Mouse (Mus musculus) effector memory CD4-positive, alpha-beta T cell, adult 7 months (primary cell): ENCODE results near the gene Dennd4b. TPM values are rescaled to one million over a fixed set of nuclear protein-coding genes. Genes with fewer than 3 reads are reported as not detected.

Source experiments
- polyA plus RNA-seq: library from polyadenylated mRNA; unstranded; fragments of 100-300 nt; shearing (Covaris generic); gene quantifications from one replicate; pipeline ENCODE4 v1.2.1, GENCODE M21; 2017

Gene Dennd4b
- 29.0 TPM for polyA plus RNA-seq

DNA sequence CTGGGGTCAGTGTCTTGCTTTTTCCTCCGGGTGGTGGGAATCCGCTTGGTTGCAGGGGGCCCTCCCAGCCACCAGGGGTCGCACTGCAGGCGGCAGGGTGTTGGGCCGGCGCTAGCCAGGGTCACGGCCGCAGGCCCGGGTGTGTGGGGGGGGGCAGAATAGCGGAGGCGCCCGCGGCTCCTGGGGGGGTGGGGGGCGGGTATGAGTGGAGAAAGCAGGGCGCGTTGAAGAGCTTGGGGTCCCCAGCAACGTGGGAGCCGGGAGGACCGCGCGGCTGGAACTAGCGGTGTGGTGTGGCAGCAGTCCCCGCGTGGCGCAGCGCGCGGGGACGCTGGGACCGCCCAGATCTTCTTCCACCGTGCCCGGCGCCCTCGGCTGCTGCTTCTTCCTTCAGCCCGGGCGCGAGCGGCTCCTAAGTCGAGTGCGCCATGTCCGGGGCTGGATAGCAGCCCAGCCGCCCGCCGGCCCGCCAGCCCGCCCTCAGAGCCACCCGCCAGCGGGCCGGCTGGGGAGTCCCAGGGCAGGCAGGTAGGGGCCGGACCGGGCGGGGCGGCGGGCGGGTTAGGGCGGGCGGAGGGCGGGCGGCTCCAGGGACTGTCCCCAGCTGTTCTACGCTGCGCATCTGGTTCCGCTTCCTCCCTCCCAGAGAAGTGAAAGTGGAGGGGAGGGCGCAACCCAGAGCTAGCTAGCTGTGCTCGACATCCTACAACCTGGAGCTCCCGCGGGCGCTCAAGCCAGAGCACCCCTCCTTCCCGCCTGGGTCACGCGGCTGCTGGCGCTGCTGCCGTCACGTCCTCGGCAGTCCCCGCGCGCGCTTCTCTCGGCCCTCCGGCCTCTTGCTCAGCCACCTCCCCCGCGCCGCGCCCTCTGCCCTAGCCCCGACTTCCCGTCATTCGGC lies at the start of gene Dennd4b:
Gene Dennd4b, plus strand, starts transcription at position 152 of the 898 bp plus-strand sequence.

DNA sequence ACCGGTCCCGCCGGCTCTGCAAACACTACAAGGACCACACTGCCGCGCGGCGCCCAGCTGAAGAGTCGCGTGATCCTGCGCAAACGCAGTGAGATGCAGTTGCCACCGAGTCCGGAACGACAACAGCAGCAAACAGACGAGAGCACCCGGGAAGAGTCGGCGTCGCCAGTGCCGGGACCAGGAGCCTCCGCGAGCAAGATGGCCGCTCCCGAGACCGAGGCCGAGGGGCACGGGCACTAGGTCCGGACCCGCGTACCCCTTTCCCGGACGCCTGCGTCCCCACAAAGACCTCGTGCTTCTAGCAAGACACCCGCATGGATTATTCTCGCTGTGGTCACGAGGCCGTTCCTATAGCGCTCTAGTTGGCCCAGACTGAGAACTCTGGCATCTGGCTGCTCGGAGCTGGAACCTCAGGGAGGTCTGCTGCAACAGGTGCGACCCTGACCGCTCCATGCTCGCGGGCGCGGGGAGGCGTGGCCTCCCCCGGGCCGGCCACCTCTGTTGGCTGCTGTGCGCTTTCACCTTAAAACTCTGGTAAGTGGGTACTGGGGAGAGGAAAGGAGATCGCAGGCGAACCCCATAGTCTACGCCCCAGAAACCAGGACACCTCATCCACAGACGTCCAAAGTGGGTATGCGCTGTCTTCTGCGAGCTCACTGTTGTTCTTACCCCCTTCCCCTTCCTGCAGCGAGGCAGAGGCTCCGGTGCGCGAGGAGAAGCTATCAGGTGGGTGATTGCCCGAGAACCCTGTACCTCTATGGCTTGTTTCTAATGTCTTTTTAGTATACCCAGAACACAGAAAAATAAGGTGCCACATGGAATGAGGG lies 33.3 kb upstream of the Dennd4b start, which contains the start of gene Jtb:
Gene Jtb, plus strand, starts transcription at position 91 of the 827 bp plus-strand sequence.

DNA sequence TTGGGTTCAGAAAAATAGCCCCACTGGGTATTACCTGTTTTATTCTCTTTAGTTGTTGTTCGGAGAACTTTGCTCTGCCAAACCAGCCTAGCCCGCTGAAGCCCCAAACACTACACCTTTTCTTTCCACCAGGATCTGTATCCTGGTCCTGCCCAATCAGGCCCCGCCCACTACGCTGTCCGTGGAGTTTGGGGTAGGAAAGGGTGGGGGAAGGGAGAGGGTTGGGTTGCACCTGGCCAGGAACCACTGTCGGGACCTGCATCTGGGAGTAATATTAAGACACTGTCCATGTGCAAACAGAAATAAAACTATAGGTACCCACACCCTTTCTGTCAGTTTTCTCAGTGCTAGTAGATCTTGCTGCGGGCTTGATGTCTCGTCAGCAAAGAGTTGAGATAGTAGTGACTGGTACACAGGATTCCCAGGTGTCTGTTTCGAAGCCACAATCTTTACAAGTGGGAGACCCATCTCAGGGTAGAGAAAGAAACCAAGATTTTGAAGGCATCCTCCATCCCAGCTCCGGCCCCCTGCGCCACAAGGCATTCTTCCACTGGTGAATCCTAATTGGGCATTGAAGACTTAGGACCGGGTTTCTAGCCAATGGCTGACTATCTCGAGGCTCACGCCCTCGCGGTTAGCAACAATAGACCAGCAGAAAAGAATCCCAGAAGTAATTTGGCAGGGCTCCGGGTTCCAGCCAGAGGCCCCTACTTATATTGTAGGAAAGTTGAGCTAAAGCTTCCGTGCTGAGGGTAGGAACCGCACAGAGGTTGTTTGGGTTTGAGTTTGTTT lies 21.8 kb upstream of the Dennd4b start, which contains the start of gene Creb3l4:
Gene Creb3l4, minus strand, starts transcription at position 529 of the 792 bp plus-strand sequence.

DNA sequence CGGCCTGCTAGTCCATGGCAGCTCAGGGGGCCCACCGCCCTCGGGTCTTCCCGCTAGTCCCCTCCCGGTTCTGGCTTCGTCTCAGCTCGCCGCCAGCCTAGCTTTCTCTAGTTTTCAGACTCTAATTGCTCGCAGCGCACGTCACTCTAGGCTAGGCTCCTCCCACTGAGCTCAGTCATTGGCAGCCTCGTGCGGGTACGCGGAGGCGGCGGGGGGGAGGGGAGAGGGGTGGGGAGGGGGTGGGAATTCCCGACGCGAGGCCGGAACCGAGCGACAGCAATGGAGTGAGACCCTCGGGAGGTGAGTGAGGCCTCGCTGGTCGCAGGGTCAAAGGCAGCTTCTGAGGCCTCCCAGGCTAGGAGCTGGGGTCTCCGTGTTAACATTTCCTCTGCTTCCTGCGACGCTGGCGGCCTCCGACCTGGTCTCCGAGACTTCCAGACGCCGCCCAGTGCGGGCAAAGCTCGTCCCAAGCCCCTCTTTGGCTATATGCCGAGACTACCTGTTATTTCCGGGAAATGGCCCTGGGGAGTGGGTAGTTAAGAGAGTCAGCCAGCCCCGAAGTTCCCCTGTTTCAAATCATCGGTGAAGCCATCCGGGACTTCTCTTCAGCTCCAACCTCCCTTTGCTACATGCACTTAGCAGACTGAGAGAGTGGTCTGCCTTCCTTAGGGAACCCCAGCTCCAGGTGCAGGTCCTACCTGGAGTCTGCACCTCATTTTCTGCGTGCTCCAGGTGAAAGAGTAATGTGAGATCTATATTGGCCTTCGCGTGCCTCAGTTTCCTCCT lies 16.8 kb upstream of the Dennd4b start, which contains the start of gene Slc39a1:
Gene Slc39a1, plus strand, starts transcription at position 213 of the 786 bp plus-strand sequence.

DNA sequence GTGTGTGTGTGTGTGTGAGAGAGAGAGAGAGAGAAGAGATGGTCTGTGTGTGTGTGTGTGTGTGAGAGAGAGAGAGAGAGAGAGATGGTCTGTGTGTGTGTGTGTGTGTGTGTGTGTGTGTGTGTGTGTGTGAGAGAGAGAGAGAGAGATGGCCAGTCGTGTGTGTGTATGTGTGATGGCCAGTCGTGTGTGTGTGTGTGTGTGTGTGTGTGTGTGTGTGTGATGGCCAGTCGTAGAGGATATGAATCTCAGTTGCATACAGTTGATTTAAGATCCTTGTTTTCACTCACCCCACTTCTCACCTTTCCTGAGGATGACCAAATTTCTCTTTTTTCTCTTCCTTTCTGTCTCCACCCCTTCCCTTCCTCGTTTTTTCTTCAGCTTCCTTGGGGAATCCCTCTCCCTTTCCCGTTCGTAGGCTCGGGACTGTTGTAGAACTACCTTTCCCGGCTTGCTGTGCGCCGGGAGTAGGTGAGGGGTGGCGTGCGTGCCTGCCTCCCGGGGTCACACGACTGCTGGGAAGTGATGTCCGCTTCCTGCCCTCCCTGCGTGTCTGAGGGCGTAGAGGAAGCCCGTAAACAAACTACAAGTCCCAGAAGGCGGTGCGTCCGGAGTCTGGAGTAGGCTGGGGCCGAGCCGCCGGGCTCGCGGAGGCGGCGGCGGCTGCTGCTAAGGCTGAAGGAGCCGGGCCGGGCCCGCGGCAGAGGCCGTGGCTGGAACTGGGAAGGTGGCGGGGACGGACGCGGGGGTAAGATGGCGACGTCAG lies 11.1 kb upstream of the Dennd4b start, which contains the start of gene Crtc2:
Gene Crtc2, plus strand, starts transcription at position 511 of the 766 bp plus-strand sequence.

DNA sequence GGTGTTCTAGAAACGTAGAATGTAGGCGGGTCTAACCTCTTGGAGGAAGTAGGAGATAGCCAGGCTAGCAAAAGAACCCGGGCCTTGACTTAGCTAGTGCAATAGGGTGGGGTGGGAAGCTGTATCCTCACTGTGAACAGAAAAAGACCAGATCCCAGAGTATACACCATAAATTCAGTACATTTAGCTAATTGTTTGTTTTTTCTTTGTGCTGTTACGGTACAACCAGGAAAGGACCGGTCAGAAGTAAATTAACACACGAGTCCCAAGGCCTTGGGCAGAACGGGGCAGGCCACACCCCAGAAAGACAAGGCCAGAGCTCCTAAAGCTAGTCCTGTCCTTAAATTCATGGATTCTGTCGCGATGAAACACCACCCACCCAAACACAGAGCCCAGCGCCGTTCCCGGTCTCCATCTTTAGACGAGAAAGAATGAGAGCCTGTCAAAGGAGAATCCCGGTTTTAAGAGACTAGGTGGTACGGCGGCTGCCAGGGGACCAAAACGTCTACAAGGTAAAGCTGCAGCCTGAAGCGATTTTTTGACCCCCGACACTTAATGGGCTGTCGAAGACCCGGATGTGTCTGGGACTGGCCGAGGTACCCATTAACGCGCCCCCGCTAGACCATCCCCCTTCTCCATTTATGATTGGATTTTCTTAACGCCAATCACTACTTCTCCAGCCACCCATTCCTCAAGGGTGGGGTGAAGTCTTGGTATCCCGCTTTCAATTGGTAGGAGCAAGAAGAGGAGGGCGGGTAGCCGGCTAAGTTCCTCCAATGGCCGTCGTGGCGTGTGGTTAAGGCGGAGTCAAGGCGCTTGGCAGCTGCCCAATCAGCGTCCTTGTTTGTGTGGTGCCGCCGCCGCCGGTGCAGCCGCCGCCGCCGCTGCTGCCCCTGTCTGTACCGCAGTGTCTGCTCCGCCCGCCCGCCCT lies 27.6 kb downstream of the Dennd4b start, which contains the start of gene Gatad2b:
Gene Gatad2b, plus strand, starts transcription at position 834 of the 931 bp plus-strand sequence.

Other genes with a start within 250 kb of the Dennd4b start
- gene 4933434E20Rik, start 213.5 kb upstream of the Dennd4b start, polyA plus RNA-seq: 108 TPM
- 177 TPM for gene Ubap2l, start 212.6 kb upstream of the Dennd4b start, polyA plus RNA-seq
- gene Tpm3, start 192.5 kb upstream of the Dennd4b start, polyA plus RNA-seq: 905 TPM
- gene Nup210l, start 161.1 kb upstream of the Dennd4b start, polyA plus RNA-seq: 0.09 TPM
- gene Rps27, start 51.5 kb upstream of the Dennd4b start, polyA plus RNA-seq: 3,227 TPM
- gene Rab13, start 51.5 kb upstream of the Dennd4b start, polyA plus RNA-seq: 0.91 TPM
- gene Jtb, start 33.6 kb upstream of the Dennd4b start, polyA plus RNA-seq: 161 TPM
- not detected for gene Creb3l4, start 21.7 kb upstream of the Dennd4b start, polyA plus RNA-seq
- gene Slc39a1, start 17.0 kb upstream of the Dennd4b start, polyA plus RNA-seq: 1.5 TPM
- 108 TPM for gene Crtc2, start 11.0 kb upstream of the Dennd4b start, polyA plus RNA-seq
- 9.5 TPM for gene Gatad2b, start 28.0 kb downstream of the Dennd4b start, polyA plus RNA-seq
- gene Slc27a3, start 124.8 kb downstream of the Dennd4b start, polyA plus RNA-seq: not detected
- 22.0 TPM for gene Ints3, start 168.4 kb downstream of the Dennd4b start, polyA plus RNA-seq
- not detected for gene Npr1, start 200.7 kb downstream of the Dennd4b start, polyA plus RNA-seq
- 88.3 TPM for gene Ilf2, start 210.9 kb downstream of the Dennd4b start, polyA plus RNA-seq
- 54.4 TPM for gene Snapin, start 225.8 kb downstream of the Dennd4b start, polyA plus RNA-seq
- gene Chtop, start 244.3 kb downstream of the Dennd4b start, polyA plus RNA-seq: 165 TPM
- gene S100a1, start 249.2 kb downstream of the Dennd4b start, polyA plus RNA-seq: 2.7 TPM
- gene S100a13, start 249.2 kb downstream of the Dennd4b start, polyA plus RNA-seq: 153 TPM